In genomic region chr9:68874544-68874943, GRCm38 (mm10) we compare ENCODE assay signal across 19 mouse cellular contexts.
DNase-seq lines count a peak whose midpoint lies in the region; ATAC-seq lines count a peak whose summit lies in the region.
"Had no signal": no experiment of that assay in that cellular context is flagged by ENCODE, and none has a peak within 500 bp of the region (broad histone marks: within the 10 kb centered on the region; RNA-seq: fewer than 3 reads in every experiment).

No protein-coding gene starts in this region.

- H3K36me3 ChIP-seq in embryonic facial prominence, embryonic 11.5 days (replicated peaks; ENCODE audit: control insufficient read depth, insufficient read depth, low read depth, low read length) = no peaks in the 10 kb centered on the region
- no peaks in the 10 kb centered on the region for H3K36me3 ChIP-seq in embryonic facial prominence, embryonic 15.5 days
- H3K36me3 ChIP-seq in limb, embryonic 12.5 days = no peaks in the 10 kb centered on the region
- H3K36me3 ChIP-seq in intestine, embryonic 15.5 days = no peaks in the 10 kb centered on the region
- H3K36me3 ChIP-seq: forebrain, embryonic 15.5 days; heart, embryonic 15.5 days; hindbrain, embryonic 13.5 days had no signal

- no peak overlapping the region for H3K4me2 ChIP-seq in embryonic facial prominence, embryonic 11.5 days (ENCODE audit: low read depth, low read length)
- H3K4me2 ChIP-seq in embryonic facial prominence, embryonic 15.5 days (replicated peaks) = no peak overlapping the region
- H3K4me2 ChIP-seq in limb, embryonic 12.5 days = peak overlapping the region; percentile 18; the same call in 1 of the 2 replicates
- H3K4me2 ChIP-seq in intestine, embryonic 15.5 days (replicated peaks) = no peak overlapping the region
- H3K4me2 ChIP-seq: forebrain, embryonic 15.5 days; heart, embryonic 11.5 days; heart, embryonic 15.5 days; hindbrain, embryonic 13.5 days had no signal

- H3K27me3 ChIP-seq in embryonic facial prominence, embryonic 11.5 days (ENCODE audit: control insufficient read depth, insufficient read depth, low read length) = no peaks in the 10 kb centered on the region
- H3K27me3 ChIP-seq in embryonic facial prominence, embryonic 15.5 days = no peaks in the 10 kb centered on the region
- no peaks in the 10 kb centered on the region for H3K27me3 ChIP-seq in limb, embryonic 12.5 days
- no peaks in the 10 kb centered on the region for H3K27me3 ChIP-seq in intestine, embryonic 15.5 days (replicated peaks)
- H3K27me3 ChIP-seq: forebrain, embryonic 15.5 days; heart, embryonic 15.5 days; hindbrain, embryonic 13.5 days had no signal

- 48% methylated on average over 2 of the region's 2 CpGs for WGBS in embryonic facial prominence, embryonic 11.5 days
- 45% methylated on average over 2 of the region's 2 CpGs for WGBS in embryonic facial prominence, embryonic 15.5 days
- WGBS in limb, embryonic 12.5 days = 21% methylated on average over 2 of the region's 2 CpGs
- WGBS in intestine, embryonic 15.5 days = 82% methylated on average over 2 of the region's 2 CpGs

- no peak for ATAC-seq in embryonic facial prominence, embryonic 11.5 days (replicated peaks; ENCODE audit: insufficient number of reproducible peaks, low FRiP score, low TSS enrichment, low read depth)
- ATAC-seq in embryonic facial prominence, embryonic 15.5 days (ENCODE audit: insufficient number of reproducible peaks, low FRiP score, low TSS enrichment, low read depth) = no peak
- ATAC-seq in limb, embryonic 12.5 days (ENCODE audit: insufficient number of reproducible peaks, insufficient read depth, low FRiP score, low TSS enrichment, low read depth) = peak; percentile 47; the same call in 1 of the 2 replicates
- no peak for ATAC-seq in megakaryocyte-erythroid progenitor cell, adult 5-6 weeks (replicated peaks; ENCODE audit: low FRiP score, low TSS enrichment, poor library complexity, severe bottlenecking)
- ATAC-seq in intestine, embryonic 15.5 days = no peak
- ATAC-seq: forebrain, embryonic 15.5 days; hindbrain, postnatal 0 days had no signal

- no peaks in the 10 kb centered on the region for H3K4me1 ChIP-seq in embryonic facial prominence, embryonic 11.5 days (ENCODE audit: control insufficient read depth, insufficient read depth, low read length)
- H3K4me1 ChIP-seq in embryonic facial prominence, embryonic 15.5 days = peaks cover 14% of the 10 kb centered on the region; the same call in 1 of the 2 replicates
- H3K4me1 ChIP-seq in limb, embryonic 12.5 days (replicated peaks) = peaks cover 48% of the 10 kb centered on the region
- no peaks in the 10 kb centered on the region for H3K4me1 ChIP-seq in intestine, embryonic 15.5 days (replicated peaks)
- H3K4me1 ChIP-seq: forebrain, embryonic 15.5 days had no signal

- no peaks in the 10 kb centered on the region for H3K9me3 ChIP-seq in embryonic facial prominence, embryonic 11.5 days (replicated peaks; ENCODE audit: control insufficient read depth, low read length)
- no peaks in the 10 kb centered on the region for H3K9me3 ChIP-seq in embryonic facial prominence, embryonic 15.5 days (replicated peaks)
- H3K9me3 ChIP-seq in limb, embryonic 12.5 days = no peaks in the 10 kb centered on the region
- H3K9me3 ChIP-seq in intestine, embryonic 15.5 days = no peaks in the 10 kb centered on the region
- H3K9me3 ChIP-seq: forebrain, embryonic 15.5 days; heart, embryonic 15.5 days; hindbrain, embryonic 13.5 days had no signal

- no peak overlapping the region for H3K9ac ChIP-seq in embryonic facial prominence, embryonic 11.5 days (replicated peaks; ENCODE audit: low read length)
- H3K9ac ChIP-seq in embryonic facial prominence, embryonic 15.5 days = no peak overlapping the region
- no peak overlapping the region for H3K9ac ChIP-seq in limb, embryonic 12.5 days (replicated peaks)
- H3K9ac ChIP-seq in intestine, embryonic 15.5 days = no peak overlapping the region
- H3K9ac ChIP-seq: forebrain, embryonic 15.5 days; heart, embryonic 15.5 days; hindbrain, embryonic 13.5 days had no signal

- no peak overlapping the region for H3K4me3 ChIP-seq in embryonic facial prominence, embryonic 11.5 days (ENCODE audit: low read depth, low read length)
- H3K4me3 ChIP-seq in embryonic facial prominence, embryonic 15.5 days (replicated peaks) = no peak overlapping the region
- H3K4me3 ChIP-seq in limb, embryonic 12.5 days (replicated peaks) = no peak overlapping the region
- H3K4me3 ChIP-seq in intestine, embryonic 15.5 days (replicated peaks) = no peak overlapping the region
- H3K4me3 ChIP-seq: forebrain, embryonic 15.5 days; heart, adult 2 months; heart, embryonic 15.5 days; hindbrain, embryonic 13.5 days had no signal

- DNase-seq in embryo, embryonic 10.5 days (ENCODE audit: low spot score) = peak; percentile 48
- peak; percentile 82 for DNase-seq in embryonic facial prominence, embryonic 11.5 days (ENCODE audit: low spot score)
- no peak for DNase-seq in cerebellum, adult 11-12 months
- DNase-seq in ovary, postnatal 10 days (ENCODE audit: low spot score) = no peak
- DNase-seq: adrenal gland, postnatal 14 days; cerebellum, adult 18-20 months; cerebellum, postnatal 10 days; gastrocnemius, postnatal 10 days; heart, adult 2 months; heart, postnatal 14 days had no signal

- H3K27ac ChIP-seq in embryonic facial prominence, embryonic 11.5 days (replicated peaks; ENCODE audit: low read depth, low read length) = no peak overlapping the region
- H3K27ac ChIP-seq in embryonic facial prominence, embryonic 15.5 days (replicated peaks) = 0 out of 2 replicates have a peak overlapping the region, but pooled peaks have one; percentile 65
- H3K27ac ChIP-seq in limb, embryonic 12.5 days = peak overlapping the region; percentile 31; the same call in 1 of the 2 replicates
- no peak overlapping the region for H3K27ac ChIP-seq in intestine, embryonic 15.5 days
- H3K27ac ChIP-seq: forebrain, embryonic 15.5 days; heart, adult 2 months; heart, embryonic 15.5 days; hindbrain, embryonic 13.5 days; hindbrain, postnatal 0 days had no signal

Comparison
In these comparisons a context has a peak if more than half of its experiments do, and no peak if none do; other contexts are left out.
1. H3K27ac ChIP-seq: peak in embryonic facial prominence, embryonic 15.5 days (single experiment) and limb, embryonic 12.5 days (single experiment); none in embryonic facial prominence, embryonic 11.5 days (single experiment) and intestine, embryonic 15.5 days (single experiment).
2. DNase-seq: peak in embryo, embryonic 10.5 days (single experiment) and embryonic facial prominence, embryonic 11.5 days (single experiment); none in cerebellum, adult 11-12 months (single experiment) and ovary, postnatal 10 days (single experiment).